Mouse (Mus musculus) kidney, adult 11 months (tissue): Measurements from ENCODE around the gene Kcnma1.
A peak's percentile ranks its signal among the peaks of the same experiment; 100 is the strongest.

ENCODE experiments used
- DNase-seq: peaks from one replicate; pipeline ENCODE4 v3.0.0; 2022

Kcnma1 gene

DNA sequence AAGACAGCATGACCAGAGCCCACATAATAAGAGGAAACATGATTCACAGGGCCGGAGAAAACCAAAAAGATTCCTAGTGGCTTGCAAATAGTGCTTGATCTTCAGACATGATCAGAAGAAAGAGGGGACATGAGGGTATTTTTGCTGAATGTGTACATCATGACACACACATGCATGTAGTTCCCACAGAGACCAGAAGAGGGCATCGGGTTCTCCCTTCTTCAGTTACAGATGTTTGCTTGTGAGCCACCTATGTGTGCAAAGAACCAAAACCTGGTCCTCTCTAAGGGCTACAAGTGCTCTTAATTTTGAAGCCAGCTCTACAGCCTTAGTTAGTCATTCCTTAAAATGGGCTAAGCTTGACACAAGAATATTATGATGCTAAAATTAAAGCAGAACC is 334.9 kb downstream of the Kcnma1 start:
- DNase-seq, result no peak

DNA sequence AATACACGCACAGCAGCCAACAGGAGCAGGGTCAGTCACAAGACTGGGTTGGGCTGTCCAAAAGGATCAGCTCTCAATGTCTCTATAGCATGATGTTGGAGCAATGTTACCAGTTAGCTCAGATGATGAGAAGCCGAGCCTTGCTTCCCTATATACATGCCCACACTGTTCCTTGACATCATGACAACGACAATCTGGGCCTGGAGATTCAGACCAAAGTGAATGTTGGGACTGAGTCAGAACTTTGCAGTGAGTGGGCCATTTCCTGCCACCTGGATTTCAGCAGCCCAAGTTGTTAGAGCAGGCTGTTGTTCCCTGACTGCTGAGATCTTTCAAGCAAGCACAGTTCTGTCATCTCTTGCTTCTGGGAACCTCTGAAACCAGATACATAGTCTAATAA is 347.9 kb downstream of the Kcnma1 start:
- no peak for DNase-seq

GRCm38 (mm10) chr14:23651682-23652081 is 362.6 kb downstream of the Kcnma1 start:
- no peak for DNase-seq

DNA sequence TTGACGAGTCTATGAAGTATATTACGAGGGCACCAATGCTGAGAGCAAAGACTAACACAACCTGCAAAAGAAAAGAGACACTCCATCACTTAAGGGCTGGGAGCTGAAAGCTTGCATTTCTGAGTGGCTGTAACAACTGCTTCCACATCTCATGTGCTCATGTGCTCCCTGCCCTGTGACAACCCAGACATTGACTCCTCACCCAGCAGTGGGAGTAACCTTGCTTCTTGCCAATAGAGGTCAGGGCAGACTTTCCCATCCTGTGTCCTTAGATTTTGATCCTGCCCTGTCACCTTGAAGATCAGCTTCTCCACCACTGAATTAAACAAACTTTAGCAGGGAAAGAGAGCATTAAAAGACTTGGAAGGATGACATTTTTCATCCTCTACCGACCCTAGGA is 364.2 kb downstream of the Kcnma1 start:
- DNase-seq, result no peak

GRCm38 (mm10) chr14:23645361-23646063 is 368.8 kb downstream of the Kcnma1 start:
- DNase-seq, result no peak

DNA sequence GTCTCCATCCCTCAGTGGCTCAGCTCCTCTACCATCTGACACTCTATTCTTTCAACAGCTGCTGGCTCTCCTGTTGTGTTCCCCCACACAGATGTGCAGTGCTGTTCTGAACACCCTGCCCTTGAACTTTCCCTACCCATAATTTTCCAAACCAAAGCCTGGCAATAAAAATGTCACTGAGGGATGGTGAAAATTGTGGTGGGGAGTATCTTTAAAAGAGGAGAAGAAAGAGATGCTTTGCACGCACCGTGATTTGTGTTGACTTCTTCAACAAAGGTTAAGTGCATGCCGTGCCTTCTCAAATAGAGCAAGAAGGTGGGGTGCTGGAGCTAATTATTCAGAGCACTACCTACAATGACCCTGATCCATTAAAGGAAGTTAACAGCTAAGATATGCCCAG is 371.1 kb downstream of the Kcnma1 start:
- no peak for DNase-seq

- DNase-seq, result no peak
These were observed 373.6 kb downstream of the Kcnma1 start for GRCm38 (mm10) chr14:23640665-23641064.

- DNase-seq, result no peak
These were observed 376.1 kb downstream of the Kcnma1 start for GRCm38 (mm10) chr14:23638078-23638695.

DNA sequence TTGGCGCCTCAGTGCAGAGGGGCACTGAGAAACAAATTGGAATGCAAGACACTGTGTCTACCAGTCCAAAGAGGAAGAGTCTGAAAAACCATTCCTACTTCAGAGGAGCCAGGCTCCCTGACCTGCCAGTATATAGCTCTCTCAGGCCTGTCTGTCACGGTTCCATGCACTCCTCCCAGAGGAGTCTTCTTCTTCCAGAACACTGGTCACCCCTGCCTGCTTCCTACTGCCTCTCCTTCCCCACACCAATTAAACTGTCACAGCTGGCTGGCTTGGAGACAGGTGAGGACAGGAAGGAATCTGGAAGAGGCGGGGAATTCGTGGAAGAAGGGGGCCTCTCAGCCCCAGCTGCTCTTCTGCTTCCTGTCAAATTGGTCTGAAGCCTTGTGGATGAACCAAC is 378.4 kb downstream of the Kcnma1 start:
- DNase-seq, result peak; percentile 10

DNA sequence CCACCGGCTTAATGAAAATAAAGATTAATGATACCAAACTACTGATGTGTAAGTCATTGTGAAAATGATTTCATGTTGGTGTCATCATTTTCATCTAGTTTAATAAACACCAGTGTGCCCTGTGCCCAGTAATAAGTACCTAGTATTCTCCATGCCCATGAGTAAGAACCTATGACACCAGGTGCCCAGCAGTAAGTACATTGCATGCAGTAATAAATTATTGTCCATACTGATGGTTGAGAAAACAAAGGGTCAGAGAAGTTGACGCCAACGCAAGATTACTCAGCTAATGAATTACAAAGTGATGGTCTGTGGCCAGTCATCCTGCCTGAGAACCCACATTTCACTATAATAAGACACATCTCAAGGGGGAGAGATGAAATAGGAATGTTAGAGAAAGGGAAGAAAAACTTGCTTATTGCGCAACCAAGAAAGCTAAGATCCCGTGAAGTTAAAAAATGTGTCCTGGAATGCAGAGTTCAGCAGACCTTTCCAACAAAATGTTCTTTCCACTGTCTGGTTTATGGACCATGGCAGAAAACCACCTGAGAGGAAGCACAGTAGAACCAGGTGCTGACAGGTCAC is 381.2 kb downstream of the Kcnma1 start:
- DNase-seq, result peak; percentile 5

GRCm38 (mm10) chr14:23626925-23627324 is 387.4 kb downstream of the Kcnma1 start:
- DNase-seq, result no peak

- no peak for DNase-seq
These were observed 388.2 kb downstream of the Kcnma1 start for GRCm38 (mm10) chr14:23626114-23626513.

GRCm38 (mm10) chr14:23625436-23625835 is 388.9 kb downstream of the Kcnma1 start:
- DNase-seq, result no peak

GRCm38 (mm10) chr14:23624455-23624854 is 389.8 kb downstream of the Kcnma1 start:
- DNase-seq, result no peak

GRCm38 (mm10) chr14:23620685-23621084 is 393.6 kb downstream of the Kcnma1 start:
- no peak for DNase-seq

- no peak for DNase-seq
These were observed 395.3 kb downstream of the Kcnma1 start for GRCm38 (mm10) chr14:23618973-23619372.

DNA sequence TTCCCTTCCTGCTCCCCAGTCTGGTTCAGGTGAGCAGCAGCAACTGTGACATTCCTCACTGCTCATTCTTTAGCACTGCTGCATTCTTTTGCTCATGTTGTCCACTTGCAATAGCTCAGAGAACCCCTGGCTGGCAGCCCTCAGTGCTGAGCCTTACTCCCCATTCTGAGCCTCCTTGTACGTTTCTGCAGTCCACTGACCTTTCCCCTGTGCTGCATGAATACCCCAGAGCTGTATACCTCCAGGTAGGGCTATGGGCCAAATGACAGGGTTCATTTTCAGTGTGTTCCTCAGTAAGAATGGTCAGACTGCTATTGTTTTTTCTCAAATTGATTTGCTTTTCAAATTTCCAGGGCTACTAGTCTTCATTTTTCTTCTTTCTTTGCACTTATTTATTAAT is 396.2 kb downstream of the Kcnma1 start:
- DNase-seq, result peak; percentile 40

DNA sequence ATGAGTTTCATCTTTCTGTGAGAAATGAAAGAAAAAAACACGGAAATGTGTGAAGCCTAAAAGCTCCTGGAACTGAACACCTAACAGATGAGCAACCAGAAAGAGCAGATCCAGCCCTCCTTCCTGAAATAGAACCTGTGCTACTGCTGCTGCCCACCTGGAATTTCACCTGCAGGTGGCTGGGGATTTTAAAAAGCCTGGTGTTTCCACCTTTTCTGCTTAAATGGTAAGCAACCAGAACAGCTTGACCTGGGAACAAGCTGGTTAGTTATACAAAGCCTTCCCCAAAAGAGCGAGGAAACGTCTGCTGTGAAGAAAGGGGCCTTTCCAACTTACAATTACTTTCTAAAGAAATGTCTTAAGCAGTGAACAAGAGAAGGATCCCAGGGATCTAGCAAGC is 404.2 kb downstream of the Kcnma1 start:
- DNase-seq, result no peak

- DNase-seq, result no peak
These were observed 408.6 kb downstream of the Kcnma1 start for GRCm38 (mm10) chr14:23605740-23606139.

GRCm38 (mm10) chr14:23602937-23603336 is 411.4 kb downstream of the Kcnma1 start:
- no peak for DNase-seq

GRCm38 (mm10) chr14:23602054-23602453 is 412.2 kb downstream of the Kcnma1 start:
- no peak for DNase-seq

DNA sequence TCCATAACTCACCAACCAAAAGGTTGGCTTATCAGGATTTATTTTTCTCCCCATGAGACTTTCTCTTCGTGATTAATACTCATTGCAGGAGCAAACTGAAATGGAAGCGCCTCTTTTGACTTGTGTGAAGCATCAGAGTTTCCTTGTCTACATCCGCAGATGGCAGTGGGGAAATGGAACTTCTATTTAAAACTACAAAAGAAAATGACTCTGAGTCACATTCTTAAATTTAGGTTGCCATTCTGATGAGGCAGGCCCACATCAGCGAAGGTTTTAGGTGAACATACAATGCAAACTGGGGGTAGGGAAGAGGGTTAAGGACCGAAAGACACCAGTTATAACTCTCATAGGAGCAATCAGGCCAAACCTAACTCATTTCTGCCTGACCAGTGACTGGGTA is 419.7 kb downstream of the Kcnma1 start:
- DNase-seq, result no peak

DNA sequence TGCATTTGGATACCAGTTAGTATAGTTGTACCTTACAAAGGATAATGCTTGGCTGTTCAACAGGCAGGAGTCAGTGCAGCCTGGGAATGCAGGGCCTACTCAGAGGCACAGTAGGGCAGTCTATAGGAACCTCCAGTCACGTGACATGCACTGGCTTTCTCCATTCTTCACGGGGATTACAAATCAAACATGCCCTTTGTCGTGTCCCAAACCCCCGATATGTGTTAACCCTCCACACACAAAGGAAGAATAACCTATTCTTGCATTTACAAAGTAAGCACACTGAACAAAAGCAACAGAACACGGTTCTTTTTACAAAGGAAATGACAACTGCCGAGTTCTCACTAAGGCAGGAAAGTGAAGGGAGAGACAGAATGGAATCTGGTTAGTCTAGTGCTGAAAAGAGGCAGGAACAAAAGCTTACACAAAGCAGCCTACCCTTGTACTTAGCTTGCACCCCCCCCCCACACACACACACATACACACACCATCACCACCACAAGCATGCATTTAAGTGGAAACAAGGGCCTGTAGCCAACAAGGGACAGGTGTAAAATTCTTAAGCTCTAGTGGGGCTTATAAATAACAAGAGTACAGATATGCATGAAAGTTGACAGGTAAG is 421.4 kb downstream of the Kcnma1 start:
- no peak for DNase-seq
